ENCODE assay signal across 12 mouse cellular contexts in the genomic region with DNA sequence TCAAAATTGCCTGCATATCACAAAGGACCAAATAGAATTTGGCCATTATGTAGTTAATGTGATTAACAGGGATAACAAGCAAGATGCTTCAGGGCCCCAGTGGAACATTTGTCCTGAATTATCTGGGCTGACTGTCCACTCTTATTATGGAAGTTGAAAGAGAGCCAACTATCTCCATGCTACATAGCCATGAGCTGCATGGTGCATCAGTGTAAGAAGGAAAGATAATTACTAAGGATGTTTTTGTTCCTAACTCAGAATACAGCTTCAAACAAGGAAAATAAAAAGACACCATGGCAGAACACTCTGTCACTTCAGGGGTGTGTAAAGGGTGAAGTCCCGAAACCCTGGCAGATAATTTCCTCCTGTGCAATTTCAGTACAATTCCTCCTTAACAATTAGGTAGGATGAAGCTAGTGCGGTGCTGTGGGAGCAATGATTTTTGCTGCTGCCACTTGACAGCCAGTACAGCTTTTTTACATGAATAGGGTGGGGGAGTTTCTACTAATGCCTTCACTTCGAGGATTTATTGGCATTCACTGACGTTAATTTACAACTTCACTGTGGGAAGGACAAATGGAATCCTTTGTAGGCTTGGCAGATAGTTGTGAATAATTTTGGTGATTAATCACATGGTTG.
DNase-seq lines count a peak whose midpoint lies in the region; ATAC-seq and TF ChIP-seq lines count a peak whose summit lies in the region.
"Had no signal": no experiment of that assay in that cellular context is flagged by ENCODE, and none has a peak within 500 bp of the region (broad histone marks: within the 10 kb centered on the region; RNA-seq: fewer than 3 reads in every experiment).

No protein-coding gene starts in this region.

- peak; percentile 53; the same call in 1 of the 2 replicates for ATAC-seq in hindbrain, embryonic 14.5 days (ENCODE audit: low FRiP score)
- no peak for ATAC-seq in hindbrain, embryonic 11.5 days (ENCODE audit: low FRiP score)
- no peak for ATAC-seq in hindbrain, postnatal 0 days
- peak; percentile 45; the same call in 1 of the 2 replicates for ATAC-seq in neural tube, embryonic 15.5 days (ENCODE audit: low FRiP score)
- no peak for ATAC-seq in heart, embryonic 12.5 days (ENCODE audit: insufficient number of reproducible peaks, low FRiP score)
- ATAC-seq: liver, postnatal 0 days had no signal

- 24% methylated on average over 4 of the region's 4 CpGs for WGBS in hindbrain, embryonic 14.5 days
- WGBS in hindbrain, embryonic 11.5 days = 55% methylated on average over 4 of the region's 4 CpGs
- 19% methylated on average over 4 of the region's 4 CpGs for WGBS in hindbrain, postnatal 0 days
- 7% methylated on average over 4 of the region's 4 CpGs for WGBS in neural tube, embryonic 15.5 days
- WGBS in heart, embryonic 12.5 days = 72% methylated on average over 4 of the region's 4 CpGs

- no peaks in the 10 kb centered on the region for H3K9me3 ChIP-seq in hindbrain, embryonic 14.5 days (ENCODE audit: control insufficient read depth, low read length)
- H3K9me3 ChIP-seq in hindbrain, embryonic 11.5 days (ENCODE audit: control insufficient read depth, low read length) = no peaks in the 10 kb centered on the region
- H3K9me3 ChIP-seq in hindbrain, postnatal 0 days (ENCODE audit: low read length) = no peaks in the 10 kb centered on the region
- no peaks in the 10 kb centered on the region for H3K9me3 ChIP-seq in neural tube, embryonic 15.5 days (replicated peaks)
- no peaks in the 10 kb centered on the region for H3K9me3 ChIP-seq in heart, embryonic 12.5 days (replicated peaks)

- no peaks in the 10 kb centered on the region for H3K27me3 ChIP-seq in hindbrain, embryonic 14.5 days (ENCODE audit: control insufficient read depth, insufficient read depth, low read length)
- no peaks in the 10 kb centered on the region for H3K27me3 ChIP-seq in hindbrain, embryonic 11.5 days (ENCODE audit: control insufficient read depth, insufficient read depth, low read length)
- no peaks in the 10 kb centered on the region for H3K27me3 ChIP-seq in hindbrain, postnatal 0 days (ENCODE audit: insufficient read depth, low read length)
- H3K27me3 ChIP-seq in neural tube, embryonic 15.5 days (replicated peaks) = no peaks in the 10 kb centered on the region
- H3K27me3 ChIP-seq in heart, embryonic 12.5 days (replicated peaks) = no peaks in the 10 kb centered on the region

- H3K27ac ChIP-seq in hindbrain, embryonic 14.5 days = no peak overlapping the region
- H3K27ac ChIP-seq in hindbrain, embryonic 11.5 days (ENCODE audit: low read depth, low read length) = no peak overlapping the region
- H3K27ac ChIP-seq in hindbrain, postnatal 0 days = no peak overlapping the region
- H3K27ac ChIP-seq in neural tube, embryonic 15.5 days (replicated peaks) = 0 out of 2 replicates have a peak overlapping the region, but pooled peaks have one; percentile 3
- no peak overlapping the region for H3K27ac ChIP-seq in heart, embryonic 12.5 days (ENCODE audit: poor library complexity, severe bottlenecking)

- no peaks in the 10 kb centered on the region for H3K36me3 ChIP-seq in hindbrain, embryonic 14.5 days (replicated peaks; ENCODE audit: control insufficient read depth, insufficient read depth)
- H3K36me3 ChIP-seq in hindbrain, embryonic 11.5 days (ENCODE audit: control insufficient read depth, insufficient read depth, low read length) = no peaks in the 10 kb centered on the region
- H3K36me3 ChIP-seq in hindbrain, postnatal 0 days (ENCODE audit: insufficient read depth, low read length) = no peaks in the 10 kb centered on the region
- no peaks in the 10 kb centered on the region for H3K36me3 ChIP-seq in neural tube, embryonic 15.5 days
- H3K36me3 ChIP-seq in heart, embryonic 12.5 days = no peaks in the 10 kb centered on the region

- no peak overlapping the region for H3K4me2 ChIP-seq in hindbrain, embryonic 14.5 days (replicated peaks)
- no peak overlapping the region for H3K4me2 ChIP-seq in hindbrain, embryonic 11.5 days (replicated peaks; ENCODE audit: low read depth, low read length)
- H3K4me2 ChIP-seq in hindbrain, postnatal 0 days (ENCODE audit: low read depth, low read length) = no peak overlapping the region
- H3K4me2 ChIP-seq in neural tube, embryonic 15.5 days = no peak overlapping the region
- no peak overlapping the region for H3K4me2 ChIP-seq in heart, embryonic 12.5 days
- H3K4me2 ChIP-seq: heart, embryonic 11.5 days had no signal

- H3K4me1 ChIP-seq in hindbrain, embryonic 14.5 days (replicated peaks; ENCODE audit: control insufficient read depth, insufficient read depth, low read length) = peaks cover 8% of the 10 kb centered on the region; the same call in 1 of the 2 replicates
- no peaks in the 10 kb centered on the region for H3K4me1 ChIP-seq in hindbrain, embryonic 11.5 days (replicated peaks; ENCODE audit: control insufficient read depth, insufficient read depth, low read length)
- H3K4me1 ChIP-seq in hindbrain, postnatal 0 days (ENCODE audit: insufficient read depth, low read length) = peaks cover 4% of the 10 kb centered on the region; the same call in 1 of the 2 replicates
- H3K4me1 ChIP-seq in neural tube, embryonic 15.5 days = peaks cover 7% of the 10 kb centered on the region
- H3K4me1 ChIP-seq in heart, embryonic 12.5 days (replicated peaks) = no peaks in the 10 kb centered on the region

- no peak overlapping the region for H3K4me3 ChIP-seq in hindbrain, embryonic 14.5 days (replicated peaks; ENCODE audit: low read length)
- no peak overlapping the region for H3K4me3 ChIP-seq in hindbrain, embryonic 11.5 days (ENCODE audit: low read depth, low read length)
- no peak overlapping the region for H3K4me3 ChIP-seq in hindbrain, postnatal 0 days (ENCODE audit: low read length)
- H3K4me3 ChIP-seq in neural tube, embryonic 15.5 days (replicated peaks) = no peak overlapping the region
- H3K4me3 ChIP-seq in heart, embryonic 12.5 days = no peak overlapping the region

- no peak for TF ChIP-seq CTCF in hindbrain, postnatal 0 days (IDR thresholded peaks at IDR 0.05; ENCODE audit: low read depth)

- DNase-seq in hindbrain, embryonic 14.5 days (ENCODE audit: low spot score) = peak; percentile 28
- DNase-seq in hindbrain, embryonic 11.5 days (ENCODE audit: low spot score) = no peak
- DNase-seq in embryo, embryonic 10.5 days (ENCODE audit: low spot score) = peak; percentile 48
- DNase-seq in hindbrain, postnatal 0 days (ENCODE audit: low spot score) = peak; percentile 59
- no peak for DNase-seq in left cerebral cortex, adult 8-10 months (ENCODE audit: low spot score in 2 of 2)
- DNase-seq: gastrocnemius, postnatal 14 days; kidney, adult 9 months; liver, postnatal 0 days; lung, postnatal 36 days had no signal

- no peak overlapping the region for H3K9ac ChIP-seq in hindbrain, embryonic 14.5 days
- no peak overlapping the region for H3K9ac ChIP-seq in hindbrain, embryonic 11.5 days (ENCODE audit: low read depth, low read length)
- no peak overlapping the region for H3K9ac ChIP-seq in hindbrain, postnatal 0 days (replicated peaks; ENCODE audit: low read length)
- H3K9ac ChIP-seq in neural tube, embryonic 15.5 days (replicated peaks) = no peak overlapping the region
- H3K9ac ChIP-seq in heart, embryonic 12.5 days = no peak overlapping the region
- H3K9ac ChIP-seq: liver, postnatal 0 days had no signal

Comparison
In these comparisons a context has a peak if more than half of its experiments do, and no peak if none do; other contexts are left out.
1. ATAC-seq: peak in hindbrain, embryonic 14.5 days (single experiment) and neural tube, embryonic 15.5 days (single experiment); none in hindbrain, embryonic 11.5 days (single experiment), hindbrain, postnatal 0 days (single experiment) and heart, embryonic 12.5 days (single experiment).
2. DNase-seq: peak in hindbrain, embryonic 14.5 days (single experiment), embryo, embryonic 10.5 days (single experiment) and hindbrain, postnatal 0 days (single experiment); none in hindbrain, embryonic 11.5 days (single experiment) and left cerebral cortex, adult 8-10 months (0 of 2).